Mouse (Mus musculus) heart, adult 2 months (tissue): ENCODE data around the gene Wnt3a.

Experiments
- CTCF ChIP-seq: fragments of 200-600 bp; IDR thresholded peaks from 2 replicates; pipeline ENCODE4 v1.8.1; 2022; ENCODE audit warnings: antibody characterized with exemption, mild to moderate bottlenecking, moderate library complexity
- POLR2A ChIP-seq: fragments of 200-500 bp; IDR thresholded peaks from 2 replicates; pipeline ENCODE4 v1.6.1; 2011; ENCODE audit warnings: mild to moderate bottlenecking, low read depth, low read length, control low read depth; ENCODE audit not compliant: insufficient read depth

DNA sequence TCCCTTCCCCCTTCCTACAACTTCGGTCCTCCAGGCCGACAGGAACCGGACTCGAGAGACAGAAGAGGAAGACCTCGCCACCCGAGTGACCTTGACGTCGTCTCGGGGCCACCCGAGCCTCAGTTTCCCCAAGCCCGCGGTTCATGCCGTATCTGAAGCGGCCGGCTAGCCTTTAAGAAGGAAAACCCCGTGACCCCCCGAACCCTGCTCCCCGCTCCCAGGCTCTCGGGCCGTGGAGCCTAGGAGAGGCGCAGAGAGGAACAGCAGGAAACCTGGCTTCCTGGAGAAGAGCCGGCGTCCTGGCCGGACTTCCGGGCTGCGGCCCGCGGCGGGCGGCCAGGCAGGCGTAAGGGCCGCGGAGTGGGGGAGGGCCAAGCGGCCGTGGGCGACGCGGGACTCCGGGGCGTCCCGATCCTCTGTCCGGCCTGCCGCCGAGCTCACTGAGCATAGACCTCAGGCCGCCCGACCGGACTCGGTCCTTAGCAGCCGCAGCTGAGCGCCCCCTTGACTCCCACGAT, 62.9 kb downstream of the Wnt3a start:
- no peak for TF ChIP-seq CTCF
- TF ChIP-seq POLR2A = no peak
